Mouse (Mus musculus): ENCODE data around the gene Cdc42se2. TPM values are rescaled to one million over a fixed set of nuclear protein-coding genes. Genes with fewer than 3 reads are reported as not detected.
A peak's percentile ranks its signal among the peaks of the same experiment; 100 is the strongest.

The Cdc42se2 gene
- polyA plus RNA-seq, 1 experiment from 2014 or later = 228 TPM

DNA sequence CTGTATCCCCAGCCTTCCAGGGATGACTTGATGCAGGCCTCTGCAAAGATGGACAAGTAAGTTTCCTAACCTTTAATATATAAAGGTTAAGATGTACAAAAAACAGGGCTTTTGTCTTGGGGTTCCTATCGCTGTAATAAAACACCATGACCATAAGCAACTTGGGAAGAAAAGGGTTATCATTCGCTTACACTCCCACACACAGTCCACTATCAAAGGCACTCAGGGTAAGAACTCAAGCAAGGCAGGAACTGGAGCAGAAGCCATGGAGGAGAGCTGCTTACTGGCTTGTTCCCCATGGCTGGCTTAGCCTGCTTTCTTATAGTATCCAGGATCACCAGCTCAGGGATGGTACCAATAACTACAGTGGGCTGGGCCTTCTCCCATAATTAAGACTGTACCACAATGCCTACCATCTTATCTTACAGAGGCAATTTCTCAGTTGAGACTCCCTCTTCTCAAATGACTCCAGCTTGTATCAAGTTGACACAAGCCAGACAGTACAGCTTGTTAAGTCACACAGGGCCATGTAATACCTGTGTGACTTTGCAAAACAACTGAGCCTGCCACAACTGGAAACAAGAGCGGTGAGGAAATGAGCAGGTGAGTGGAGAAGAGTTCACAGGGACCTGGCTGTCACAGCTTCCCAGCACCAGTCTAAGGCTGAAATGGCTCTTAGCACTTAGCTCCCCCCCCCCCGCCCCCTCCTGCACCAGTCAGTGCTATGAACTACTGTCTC, 48.3 kb downstream of the Cdc42se2 start:
- Histone ChIP-seq H3K4me2 (no peak overlapping the region), H3K4me3 (replicated peaks) (no peak overlapping the region), H3K36me3 (replicated peaks) (peaks cover 48% of the 10 kb centered on the region), H3K27ac (no peak overlapping the region), H3K4me1 (no peaks in the 10 kb centered on the region; the same call in 1 of the 2 replicates), H3K9ac (no peak overlapping the region), H3K9me3 (no peaks in the 10 kb centered on the region), H3K27me3 (no peaks in the 10 kb centered on the region)
- 90% methylated on average over 4 of the region's 4 CpGs for WGBS
- ATAC-seq (ENCODE audit: low FRiP score) = no peak

DNA sequence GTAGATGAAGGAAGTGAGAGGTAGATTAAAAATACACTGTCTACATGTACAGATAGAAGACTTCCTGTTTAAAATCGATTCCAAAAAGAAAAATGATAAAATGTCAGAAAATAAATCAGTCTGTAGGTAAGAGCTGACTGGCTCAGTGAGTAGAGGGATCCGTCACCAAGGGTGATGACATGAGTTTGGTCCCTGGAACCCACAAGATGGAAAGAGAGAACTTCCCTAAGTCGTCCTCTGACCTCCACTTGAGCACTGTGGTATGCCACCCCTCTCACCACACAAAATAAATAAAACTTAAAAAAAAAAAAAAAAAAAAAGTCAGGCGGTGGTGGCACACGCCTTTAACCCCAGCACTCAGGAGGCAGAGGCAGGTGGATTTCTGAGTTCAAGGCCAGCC, 50.6 kb downstream of the Cdc42se2 start:
- peaks cover 55% of the 10 kb centered on the region for H3K36me3 ChIP-seq (replicated peaks)
- 88% methylated on average over 5 of the region's 5 CpGs for WGBS

DNA sequence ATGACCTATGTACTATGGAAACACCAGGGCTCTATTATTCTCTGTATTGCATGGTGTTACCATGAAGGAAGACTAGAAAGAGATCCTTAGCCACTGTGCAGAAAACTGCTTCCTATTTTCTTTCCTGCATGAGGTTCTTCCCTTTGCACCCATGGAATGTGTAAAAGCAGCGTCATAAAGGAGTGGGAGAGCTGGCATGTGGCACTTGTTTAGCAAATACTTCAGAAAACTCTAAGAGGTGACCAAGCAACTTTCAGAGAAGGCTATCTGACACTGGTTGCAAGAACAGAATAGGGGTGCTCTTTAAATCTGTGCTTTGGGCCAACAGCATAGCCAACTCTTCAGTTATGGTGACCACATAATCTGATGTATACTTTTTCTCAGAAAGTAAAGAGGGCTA, 52.4 kb downstream of the Cdc42se2 start:
- 84% methylated on average over 1 of the region's 1 CpGs for WGBS
- H3K4me3 ChIP-seq (replicated peaks) = no peak overlapping the region
- H3K4me1 ChIP-seq = no peaks in the 10 kb centered on the region; the same call in 1 of the 2 replicates
- peaks cover 55% of the 10 kb centered on the region for H3K36me3 ChIP-seq (replicated peaks)
- ATAC-seq (ENCODE audit: low FRiP score) = no peak
- no peaks in the 10 kb centered on the region for H3K27me3 ChIP-seq
- H3K9ac ChIP-seq = no peak overlapping the region
- H3K4me2 ChIP-seq = no peak overlapping the region
- H3K27ac ChIP-seq = 0 out of 2 replicates have a peak overlapping the region, but pooled peaks have one; percentile 5
- H3K9me3 ChIP-seq = no peaks in the 10 kb centered on the region

More for the DNA sequence above, 50.6 kb downstream of the Cdc42se2 start:
- no peak for ATAC-seq (ENCODE audit: low FRiP score)
- Histone ChIP-seq H3K4me1 (no peaks in the 10 kb centered on the region; the same call in 1 of the 2 replicates), H3K27me3 (no peaks in the 10 kb centered on the region), H3K4me3 (replicated peaks) (no peak overlapping the region), H3K27ac (no peak overlapping the region), H3K9ac (no peak overlapping the region), H3K4me2 (no peak overlapping the region), H3K9me3 (no peaks in the 10 kb centered on the region)

- H3K4me1 ChIP-seq = no peaks in the 10 kb centered on the region; the same call in 1 of the 2 replicates
- peaks cover 48% of the 10 kb centered on the region for H3K36me3 ChIP-seq (replicated peaks)
- no peak overlapping the region for H3K27ac ChIP-seq
- H3K9me3 ChIP-seq = no peaks in the 10 kb centered on the region
- H3K4me3 ChIP-seq (replicated peaks) = no peak overlapping the region
- no peak overlapping the region for H3K4me2 ChIP-seq
- 78% methylated on average over 7 of the region's 7 CpGs for WGBS
- H3K27me3 ChIP-seq = no peaks in the 10 kb centered on the region
- H3K9ac ChIP-seq = no peak overlapping the region
- no peak for ATAC-seq (ENCODE audit: low FRiP score)
Measured at GRCm38 (mm10) chr11:54733546-54733945, 53.9 kb downstream of the Cdc42se2 start.

DNA sequence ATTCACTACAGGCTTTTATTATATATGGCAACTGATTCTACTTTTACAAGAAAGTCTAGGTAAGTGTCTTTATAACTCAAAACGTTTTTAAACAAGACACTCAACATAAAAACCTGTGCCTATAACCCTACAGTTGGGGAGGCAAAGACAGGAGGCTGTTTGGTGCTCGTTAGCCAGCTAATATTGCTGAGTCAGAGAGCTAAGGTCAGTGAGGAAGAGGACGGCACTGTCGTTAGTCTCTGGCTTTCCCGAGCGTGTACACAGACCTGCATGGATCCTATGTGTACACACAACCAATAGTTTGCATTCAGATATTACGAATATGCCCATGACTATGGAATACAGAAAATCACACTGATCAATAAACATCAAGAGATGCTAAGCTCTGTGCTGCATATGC, 56.1 kb downstream of the Cdc42se2 start:
- Histone ChIP-seq H3K36me3 (replicated peaks) (peaks cover 58% of the 10 kb centered on the region), H3K4me2 (no peak overlapping the region), H3K9me3 (no peaks in the 10 kb centered on the region), H3K4me1 (no peaks in the 10 kb centered on the region; the same call in 1 of the 2 replicates), H3K27me3 (no peaks in the 10 kb centered on the region), H3K27ac (no peak overlapping the region), H3K9ac (no peak overlapping the region), H3K4me3 (replicated peaks) (no peak overlapping the region)
- no peak for ATAC-seq (ENCODE audit: low FRiP score)
- WGBS = 79% methylated on average over 7 of the region's 7 CpGs

DNA sequence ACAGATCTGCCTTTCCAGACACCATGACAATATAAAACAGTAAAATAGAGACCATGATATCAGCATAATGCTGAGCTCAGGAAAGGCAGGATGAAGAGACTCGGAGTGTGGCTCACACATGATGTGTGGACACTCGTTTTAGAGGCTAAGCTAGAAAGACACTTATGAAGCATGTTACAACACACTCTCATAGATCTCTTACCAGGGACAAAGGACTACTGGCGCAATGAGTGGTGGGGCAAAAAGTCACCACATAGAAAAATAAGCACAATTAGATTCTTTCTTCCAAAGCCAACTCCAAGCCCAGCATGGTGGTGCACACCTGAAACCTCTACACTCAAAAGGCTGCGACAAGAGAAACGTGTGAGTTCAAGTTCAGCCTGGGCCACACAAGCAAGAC, 56.5 kb downstream of the Cdc42se2 start:
- no peaks in the 10 kb centered on the region for H3K27me3 ChIP-seq
- H3K4me1 ChIP-seq = no peaks in the 10 kb centered on the region; the same call in 1 of the 2 replicates
- H3K36me3 ChIP-seq (replicated peaks) = peaks cover 58% of the 10 kb centered on the region
- no peak for ATAC-seq (ENCODE audit: low FRiP score)
- H3K4me3 ChIP-seq (replicated peaks) = no peak overlapping the region
- 86% methylated on average over 5 of the region's 5 CpGs for WGBS
- no peak overlapping the region for H3K27ac ChIP-seq
- no peak overlapping the region for H3K9ac ChIP-seq
- no peak overlapping the region for H3K4me2 ChIP-seq
- no peaks in the 10 kb centered on the region for H3K9me3 ChIP-seq

DNA sequence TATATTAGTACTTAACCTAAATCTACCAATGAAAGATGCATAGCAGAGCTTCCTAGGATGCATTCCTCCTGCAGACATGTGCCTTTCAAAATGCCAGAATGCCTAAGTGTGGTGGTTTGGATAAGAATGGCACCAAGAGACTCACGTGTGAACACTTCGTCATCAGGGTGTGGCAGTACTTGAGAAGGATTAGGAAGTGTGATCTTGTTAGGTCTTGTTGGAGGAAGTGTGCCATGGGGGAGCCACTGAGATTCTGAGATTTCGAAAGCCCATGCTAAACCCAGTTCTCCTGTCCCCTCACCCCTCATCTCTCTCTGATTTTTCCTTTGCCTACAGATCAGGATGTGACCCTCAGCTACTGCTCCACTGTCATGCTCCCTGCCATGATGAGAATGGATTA, 58.2 kb downstream of the Cdc42se2 start:
- H3K4me2 ChIP-seq = no peak overlapping the region
- H3K27me3 ChIP-seq = no peaks in the 10 kb centered on the region
- H3K27ac ChIP-seq = no peak overlapping the region
- peaks cover 53% of the 10 kb centered on the region for H3K36me3 ChIP-seq (replicated peaks)
- ATAC-seq (ENCODE audit: low FRiP score) = no peak
- no peaks in the 10 kb centered on the region for H3K9me3 ChIP-seq
- no peak overlapping the region for H3K4me3 ChIP-seq (replicated peaks)
- WGBS = 87% methylated on average over 3 of the region's 3 CpGs
- H3K9ac ChIP-seq = no peak overlapping the region
- peaks cover 5% of the 10 kb centered on the region for H3K4me1 ChIP-seq

DNA sequence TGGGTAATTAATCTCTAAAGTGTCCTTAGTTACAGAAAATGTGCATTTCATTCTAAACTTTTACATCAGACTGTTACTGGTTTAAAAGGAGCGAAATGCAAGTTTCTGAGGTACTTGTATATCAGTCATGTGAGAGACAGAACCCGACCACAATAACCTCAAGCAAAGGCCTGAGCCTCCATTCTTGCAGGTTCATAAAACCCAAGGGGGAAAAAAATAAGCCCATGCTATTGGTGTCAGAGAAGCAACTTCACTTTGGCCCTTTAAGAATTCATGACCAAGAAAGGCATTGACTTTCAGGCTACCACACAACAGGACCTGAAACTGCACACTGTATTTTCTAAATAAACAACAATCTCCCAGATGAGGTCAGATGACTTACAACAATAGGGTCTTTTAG, 59.1 kb downstream of the Cdc42se2 start:
- WGBS = 89% methylated on average over 2 of the region's 2 CpGs
- no peak for ATAC-seq (ENCODE audit: low FRiP score)
- H3K9me3 ChIP-seq = no peaks in the 10 kb centered on the region
- no peak overlapping the region for H3K4me2 ChIP-seq
- H3K27ac ChIP-seq = no peak overlapping the region
- H3K4me3 ChIP-seq (replicated peaks) = no peak overlapping the region
- H3K4me1 ChIP-seq = peaks cover 6% of the 10 kb centered on the region
- H3K27me3 ChIP-seq = no peaks in the 10 kb centered on the region
- no peak overlapping the region for H3K9ac ChIP-seq
- H3K36me3 ChIP-seq (replicated peaks) = peaks cover 52% of the 10 kb centered on the region

GRCm38 (mm10) chr11:54727327-54727901, 60.1 kb downstream of the Cdc42se2 start:
- H3K27me3 ChIP-seq = no peaks in the 10 kb centered on the region
- H3K9me3 ChIP-seq = no peaks in the 10 kb centered on the region
- H3K4me3 ChIP-seq (replicated peaks) = no peak overlapping the region
- peaks cover 6% of the 10 kb centered on the region for H3K4me1 ChIP-seq
- H3K27ac ChIP-seq = no peak overlapping the region
- WGBS = 78% methylated on average over 5 of the region's 5 CpGs
- H3K36me3 ChIP-seq (replicated peaks) = peaks cover 59% of the 10 kb centered on the region
- H3K9ac ChIP-seq = no peak overlapping the region
- no peak for ATAC-seq (ENCODE audit: low FRiP score)
- no peak overlapping the region for H3K4me2 ChIP-seq

- no peak overlapping the region for H3K9ac ChIP-seq
- H3K4me1 ChIP-seq = peaks cover 6% of the 10 kb centered on the region
- no peaks in the 10 kb centered on the region for H3K27me3 ChIP-seq
- H3K4me2 ChIP-seq = no peak overlapping the region
- no peak for ATAC-seq (ENCODE audit: low FRiP score)
- H3K36me3 ChIP-seq (replicated peaks) = peaks cover 63% of the 10 kb centered on the region
- no peak overlapping the region for H3K4me3 ChIP-seq (replicated peaks)
- H3K9me3 ChIP-seq = no peaks in the 10 kb centered on the region
- 85% methylated on average over 3 of the region's 3 CpGs for WGBS
- H3K27ac ChIP-seq = no peak overlapping the region
Measured at GRCm38 (mm10) chr11:54726571-54727062, 60.9 kb downstream of the Cdc42se2 start.

GRCm38 (mm10) chr11:54724353-54725034, 63.0 kb downstream of the Cdc42se2 start:
- Histone ChIP-seq H3K4me2 (no peak overlapping the region), H3K27me3 (no peaks in the 10 kb centered on the region), H3K36me3 (replicated peaks) (peaks cover 78% of the 10 kb centered on the region), H3K9me3 (no peaks in the 10 kb centered on the region), H3K4me1 (peaks cover 6% of the 10 kb centered on the region), H3K27ac (peak overlapping the region; percentile 59), H3K9ac (no peak overlapping the region), H3K4me3 (replicated peaks) (no peak overlapping the region)
- 94% methylated on average over 4 of the region's 4 CpGs for WGBS
- no peak for ATAC-seq (ENCODE audit: low FRiP score)

GRCm38 (mm10) chr11:54722057-54722456, 65.4 kb downstream of the Cdc42se2 start:
- no peak overlapping the region for H3K9ac ChIP-seq
- H3K4me2 ChIP-seq = no peak overlapping the region
- H3K27me3 ChIP-seq = no peaks in the 10 kb centered on the region
- no peak overlapping the region for H3K27ac ChIP-seq
- H3K4me3 ChIP-seq (replicated peaks) = no peak overlapping the region
- H3K9me3 ChIP-seq = no peaks in the 10 kb centered on the region
- no peak for ATAC-seq (ENCODE audit: low FRiP score)
- H3K4me1 ChIP-seq = peaks cover 6% of the 10 kb centered on the region
- peaks cover 84% of the 10 kb centered on the region for H3K36me3 ChIP-seq (replicated peaks)
- 92% methylated on average over 6 of the region's 6 CpGs for WGBS

Data from forebrain, embryonic 12.5 days (tissue).